Mouse (Mus musculus) thymus, adult 2 months (tissue): ENCODE results near the gene Tbc1d20.

Source experiments
- CTCF ChIP-seq: fragments of 200-500 bp; IDR thresholded peaks from 2 replicates; pipeline ENCODE4 v1.5.1; 2012; ENCODE audit warnings: mild to moderate bottlenecking, control low read depth, low read length, moderate library complexity, borderline replicate concordance; ENCODE audit not compliant: control insufficient read depth, poor library complexity, insufficient read depth; ENCODE audit errors: extremely low read depth
- POLR2A ChIP-seq: fragments of 200-500 bp; IDR thresholded peaks from 2 replicates; pipeline ENCODE4 v1.6.1; 2012; ENCODE audit warnings: mild to moderate bottlenecking, low read length, control low read depth, moderate library complexity; ENCODE audit not compliant: control insufficient read depth, poor library complexity, insufficient read depth; ENCODE audit errors: extremely low read depth

DNA sequence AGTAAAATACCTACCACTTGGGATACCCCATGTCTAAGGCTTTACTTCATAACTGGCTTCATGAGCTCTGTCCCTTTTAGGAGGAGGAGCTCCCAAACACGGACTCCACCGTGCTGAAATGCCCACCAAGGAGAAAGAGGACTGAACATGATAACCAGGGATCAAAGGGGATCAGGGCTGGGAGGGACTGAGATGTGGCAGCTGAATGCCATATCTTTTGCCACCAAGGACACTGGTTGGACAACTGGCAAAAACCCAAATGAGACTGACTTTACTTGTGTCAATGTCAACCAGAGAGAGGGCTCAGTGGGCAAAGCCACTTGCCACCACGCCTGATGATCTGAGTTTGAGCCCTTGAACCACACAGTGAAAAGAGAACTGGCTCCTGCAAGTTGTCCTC lies 31.2 kb downstream of the Tbc1d20 start:
- TF ChIP-seq POLR2A (no peak), CTCF (no peak)
